Mouse (Mus musculus) neural tube, embryonic 10.5 days (tissue): Measurements from ENCODE around the gene Tmem238.
"Not testable (repeated sequence)": the region's sequence is repeated elsewhere in the genome, so short reads cannot be mapped to it uniquely, and the experiment has no call there.

Source experiments
- DNase-seq: peaks from one replicate; pipeline ENCODE4 v3.0.0-alpha.2; 2017; ENCODE audit warnings: low spot score; ENCODE audit errors: extremely low spot score

Gene Tmem238

DNA sequence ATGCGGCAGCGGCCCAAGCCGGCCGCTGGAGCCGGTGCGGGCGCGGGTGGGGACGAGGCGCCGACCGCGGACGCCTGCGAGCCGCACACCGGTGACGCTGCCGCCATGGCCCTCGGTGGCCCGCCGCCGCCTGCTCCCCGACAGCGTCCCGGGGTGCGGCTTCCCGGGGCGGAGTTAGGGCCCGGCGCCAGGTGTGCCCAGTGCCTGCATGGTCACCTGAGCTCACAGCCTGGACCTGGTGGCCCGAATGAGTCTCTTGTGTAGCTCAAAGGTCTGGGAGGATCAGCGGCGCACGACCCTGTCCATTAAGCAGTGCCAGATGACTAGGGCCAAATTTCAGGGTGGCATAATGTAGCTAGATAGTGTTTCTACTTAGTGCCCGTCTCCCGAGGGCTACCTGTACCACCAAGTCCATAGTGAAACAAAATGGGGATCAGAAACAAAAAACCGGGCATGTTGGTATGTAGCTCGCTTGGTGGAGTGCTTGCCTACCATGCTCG is at the start of gene Tmem238:
Gene Tmem238 (minus strand): TSS at position 221 of the 500 bp plus-strand sequence.
- no peak for DNase-seq

GRCm38 (mm10) chr7:4837639-4838038 is 48.2 kb upstream of the Tmem238 start:
- DNase-seq, result no peak

DNA sequence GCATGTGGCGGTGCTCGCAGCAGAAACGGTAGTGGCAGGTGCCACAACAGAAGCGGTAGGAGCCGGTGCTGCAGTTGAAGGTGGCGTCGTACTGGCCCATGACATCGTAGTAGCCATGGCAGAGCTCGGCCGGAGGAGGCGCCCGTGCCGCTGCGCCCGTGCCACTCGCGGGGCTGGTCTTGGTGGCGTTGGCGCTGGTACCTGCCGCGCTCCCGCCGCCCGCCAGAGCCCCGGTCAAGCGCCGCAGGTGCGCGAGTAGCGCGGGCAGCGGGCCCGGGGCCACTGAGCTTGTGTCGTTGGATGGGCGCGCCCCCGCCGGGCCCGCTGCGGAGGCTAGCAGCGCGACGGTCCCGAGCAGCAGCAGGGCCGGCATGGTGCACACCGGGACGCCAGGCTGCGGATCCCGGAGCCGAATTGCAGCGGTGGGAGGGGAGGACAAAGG is 46.9 kb upstream of the Tmem238 start:
- peak; percentile 62 for DNase-seq

GRCm38 (mm10) chr7:4835631-4836327 is 46.3 kb upstream of the Tmem238 start:
- DNase-seq, result peak; percentile 24

DNA sequence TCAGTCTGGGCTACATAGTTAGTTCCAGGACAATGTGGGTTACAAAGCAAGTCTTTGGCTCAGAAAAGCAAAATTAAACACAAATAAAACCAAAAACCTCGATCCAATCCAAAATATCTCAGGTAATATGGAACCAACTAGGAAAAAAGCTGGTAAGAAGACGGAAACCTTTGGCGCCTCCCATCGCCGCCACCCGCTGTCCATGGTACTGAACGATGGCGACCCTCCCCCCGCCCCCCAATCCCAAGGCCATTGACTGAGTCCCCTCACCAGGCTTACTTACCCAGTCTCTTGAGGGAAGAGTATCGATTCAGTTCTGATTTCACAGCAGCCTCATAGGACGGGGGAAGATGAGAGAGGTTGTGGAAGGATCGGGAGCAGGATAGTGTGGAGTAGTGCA is 41.0 kb upstream of the Tmem238 start:
- peak; percentile 37 for DNase-seq

DNA sequence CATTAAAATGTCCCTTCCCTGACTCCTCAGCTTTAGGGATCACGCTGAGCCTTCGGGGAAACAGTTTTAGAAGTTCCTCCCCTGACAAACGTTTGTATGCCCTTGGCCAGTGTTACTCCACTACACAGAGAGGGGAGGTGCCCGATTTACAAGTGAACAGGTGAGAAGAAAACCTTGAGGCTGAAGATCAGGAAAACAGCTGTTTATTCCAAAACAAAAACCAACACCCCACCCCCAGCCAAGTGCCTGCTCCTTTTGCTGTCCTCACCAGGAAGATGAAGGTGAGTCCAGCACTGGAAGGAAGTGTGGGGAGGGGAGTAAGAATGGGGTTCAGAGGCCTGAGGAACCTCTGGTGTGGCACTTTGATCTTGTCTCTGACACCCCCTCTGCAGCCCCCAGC is 35.9 kb upstream of the Tmem238 start:
- DNase-seq, result no peak

DNA sequence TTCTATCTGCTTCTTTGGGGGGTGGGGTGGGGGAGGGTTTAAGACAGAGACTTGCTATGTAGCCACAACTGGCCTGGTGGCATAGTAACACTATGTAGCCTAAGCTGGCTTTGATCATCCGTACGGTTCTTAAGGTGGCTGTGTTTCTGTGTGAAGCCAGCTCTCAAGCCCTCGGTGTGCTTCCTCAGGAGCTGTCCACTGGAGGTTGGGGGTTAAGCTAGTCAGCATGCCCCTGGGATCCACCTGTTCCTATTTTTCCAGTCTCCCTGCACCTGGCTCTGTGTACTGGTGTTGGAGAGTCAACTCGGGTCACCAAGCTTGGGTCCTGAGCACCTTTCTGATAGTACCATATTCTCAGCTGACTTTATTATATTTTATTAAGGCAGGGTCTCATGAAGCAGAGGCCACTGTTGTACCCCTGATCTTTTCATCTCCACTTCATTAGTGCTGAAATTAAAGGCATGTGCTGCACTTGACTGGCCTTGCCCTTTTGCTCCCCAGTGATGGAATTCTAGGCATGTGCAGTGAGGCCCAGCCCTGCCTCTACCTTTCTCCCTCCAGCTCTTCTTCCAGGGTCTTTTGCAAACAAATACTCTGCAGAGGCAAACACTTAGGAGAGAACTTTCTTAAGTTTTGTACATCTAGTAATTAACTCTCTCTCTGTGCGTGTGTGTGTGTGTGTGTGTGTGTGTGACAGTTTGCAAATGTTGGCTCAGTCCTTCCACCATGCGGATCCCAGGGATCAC is 32.9 kb upstream of the Tmem238 start:
- no peak for DNase-seq

GRCm38 (mm10) chr7:4821690-4822089 is 32.2 kb upstream of the Tmem238 start:
- DNase-seq, result no peak

DNA sequence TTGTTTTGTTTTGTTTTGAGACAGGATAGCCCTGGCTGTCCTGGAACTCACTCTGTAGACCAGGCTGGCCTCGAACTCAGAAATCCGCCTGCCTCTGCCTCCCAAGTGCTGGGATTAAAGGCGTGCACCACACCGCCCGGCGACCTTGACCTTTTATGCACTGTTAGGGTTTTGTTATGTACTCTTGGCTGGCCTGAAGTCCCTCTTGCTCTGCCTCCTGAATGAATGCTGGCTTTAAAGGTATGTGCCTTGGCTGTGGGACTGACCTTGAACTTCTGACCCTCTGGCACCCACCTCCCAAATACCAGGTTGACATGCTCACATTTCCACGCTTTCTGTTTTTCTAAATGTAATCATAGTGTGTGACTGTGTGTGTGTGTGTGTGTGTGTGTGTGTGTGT is 31.5 kb upstream of the Tmem238 start:
- DNase-seq, result not testable (repeated sequence)

DNA sequence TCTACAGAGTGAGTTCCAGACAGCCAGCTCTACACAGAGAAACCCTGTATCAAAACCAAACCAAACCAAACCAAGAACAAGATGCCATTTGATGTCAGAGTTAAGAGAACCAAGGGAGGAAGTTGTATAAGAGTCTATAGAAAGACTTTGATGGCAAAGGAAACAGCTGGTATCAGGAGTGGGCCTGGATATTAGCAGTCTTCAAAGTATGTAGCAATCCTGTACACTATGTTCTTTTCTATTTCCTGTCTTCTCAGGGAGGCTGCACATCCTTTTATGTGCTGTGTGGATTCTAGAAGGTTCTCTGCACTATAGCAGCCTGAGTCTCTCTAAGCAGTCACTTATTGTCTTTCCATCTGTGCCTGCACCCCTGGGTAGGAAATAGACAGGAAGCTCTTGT is 27.1 kb upstream of the Tmem238 start:
- no peak for DNase-seq

GRCm38 (mm10) chr7:4813105-4813791 is 23.8 kb upstream of the Tmem238 start:
- DNase-seq, result no peak

DNA sequence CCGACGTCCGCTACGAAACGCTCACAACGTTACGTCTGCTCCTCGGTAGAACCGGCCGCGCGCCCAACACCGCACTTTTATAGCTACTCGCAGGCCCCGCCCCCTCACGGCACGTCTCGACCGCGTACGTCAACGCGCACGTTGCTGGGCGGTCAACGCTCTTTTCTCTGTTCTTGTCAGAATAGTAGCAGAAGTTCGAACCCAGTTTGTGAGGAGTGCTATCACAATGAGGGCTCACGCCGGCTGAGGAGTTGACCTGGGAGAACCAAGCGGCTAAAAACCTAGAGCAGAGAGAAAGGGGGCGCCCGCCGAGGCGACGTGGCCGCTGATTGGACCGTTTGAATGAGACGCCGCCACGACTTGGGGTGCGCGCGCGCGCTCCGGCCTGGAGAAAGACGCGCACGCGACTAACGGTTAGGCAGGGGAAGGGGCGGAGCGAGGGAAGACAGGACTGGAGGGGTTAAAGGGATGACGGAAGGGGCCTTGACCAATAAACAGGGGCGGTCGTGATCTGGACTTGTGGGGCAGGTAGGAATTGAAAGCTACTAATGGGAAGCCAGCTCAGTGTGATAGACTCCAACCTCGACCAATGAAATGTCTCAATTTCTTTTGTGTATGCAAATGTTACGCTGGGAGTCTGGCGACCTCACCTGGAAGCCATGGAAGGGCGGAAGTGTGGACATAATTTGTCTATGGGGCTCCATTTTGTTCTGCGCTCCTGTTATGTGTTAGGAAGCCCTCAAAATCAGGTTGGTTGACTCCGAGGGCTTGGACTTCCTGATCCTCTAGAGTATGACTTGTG is 23.0 kb upstream of the Tmem238 start, which contains the start of gene Ube2s:
Gene Ube2s (minus strand): TSS at position 288 of the 802 bp plus-strand sequence.
- peak; percentile 98 for DNase-seq

DNA sequence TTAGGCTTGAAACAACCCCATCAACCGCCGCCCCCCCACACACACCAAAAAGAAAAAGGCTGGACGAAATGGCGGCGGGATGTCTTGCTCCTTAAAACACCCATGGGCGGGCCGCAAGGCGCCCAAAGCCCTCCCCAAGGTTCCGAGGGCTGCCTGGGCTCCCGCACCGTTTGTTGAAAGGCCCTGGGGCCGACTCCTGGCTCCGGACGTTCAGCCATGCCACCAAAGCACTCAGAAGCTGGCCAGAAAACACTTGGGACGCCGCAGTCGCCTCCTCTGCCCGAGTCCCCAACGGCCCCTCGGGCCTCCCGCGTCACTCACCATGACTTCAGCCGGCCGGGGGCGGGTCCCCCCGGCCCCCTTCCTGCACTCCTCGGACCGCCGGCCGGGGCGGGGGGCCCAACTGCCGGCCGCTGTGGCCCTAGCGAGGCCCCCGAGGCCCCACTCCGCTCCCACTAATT is 22.4 kb upstream of the Tmem238 start:
- peak; percentile 56 for DNase-seq

GRCm38 (mm10) chr7:4811131-4811530 is 21.7 kb upstream of the Tmem238 start:
- DNase-seq, result not testable (repeated sequence)

- no peak for DNase-seq
Observed at GRCm38 (mm10) chr7:4806716-4807115, 17.3 kb upstream of the Tmem238 start.

GRCm38 (mm10) chr7:4802247-4802646 is 12.8 kb upstream of the Tmem238 start:
- no peak for DNase-seq

DNA sequence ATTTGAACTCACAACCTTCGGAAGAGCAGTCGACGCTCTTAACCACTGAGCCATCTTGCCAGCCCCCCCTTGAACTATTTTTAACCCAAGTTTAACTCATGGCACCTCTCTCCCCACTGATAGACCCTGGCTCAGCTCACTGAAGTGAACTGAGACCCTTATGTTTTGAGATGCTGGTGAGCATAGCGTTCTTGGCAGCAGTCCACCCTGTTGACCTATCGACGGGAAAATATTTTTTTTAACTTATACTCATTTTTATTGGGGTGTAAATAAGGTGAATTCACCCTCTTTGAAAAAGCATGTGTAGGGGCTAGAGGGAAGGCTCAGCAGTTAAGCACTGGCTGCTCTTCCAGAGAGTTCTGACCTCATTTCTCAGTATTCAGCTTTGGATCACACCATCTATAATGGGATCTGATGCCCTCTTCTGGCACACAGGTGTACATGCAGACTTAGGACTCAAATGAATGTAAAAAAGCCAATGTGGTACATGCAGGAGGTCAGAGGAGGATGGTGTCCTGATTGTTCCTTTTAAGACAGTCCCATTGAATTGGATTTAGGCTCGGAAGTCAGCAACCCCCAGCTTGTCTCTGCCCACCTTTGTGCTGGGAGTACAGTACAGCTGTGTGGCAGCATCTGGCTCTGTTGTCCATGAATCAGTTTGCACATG is 6.4 kb upstream of the Tmem238 start:
- no peak for DNase-seq

- DNase-seq, result no peak
Observed at GRCm38 (mm10) chr7:4794631-4795168, 5.2 kb upstream of the Tmem238 start.

GRCm38 (mm10) chr7:4793674-4794073 is 4.2 kb upstream of the Tmem238 start:
- no peak for DNase-seq

- not testable (repeated sequence) for DNase-seq
Observed at GRCm38 (mm10) chr7:4793248-4793647, 3.8 kb upstream of the Tmem238 start.
